Mouse (Mus musculus): ENCODE measurements around the gene Colgalt2.
A peak's percentile ranks its signal among the peaks of the same experiment; 100 is the strongest.
"Not testable (repeated sequence)": the region's sequence is repeated elsewhere in the genome, so short reads cannot be mapped to it uniquely, and the experiment has no call there.

The Colgalt2 gene

DNA sequence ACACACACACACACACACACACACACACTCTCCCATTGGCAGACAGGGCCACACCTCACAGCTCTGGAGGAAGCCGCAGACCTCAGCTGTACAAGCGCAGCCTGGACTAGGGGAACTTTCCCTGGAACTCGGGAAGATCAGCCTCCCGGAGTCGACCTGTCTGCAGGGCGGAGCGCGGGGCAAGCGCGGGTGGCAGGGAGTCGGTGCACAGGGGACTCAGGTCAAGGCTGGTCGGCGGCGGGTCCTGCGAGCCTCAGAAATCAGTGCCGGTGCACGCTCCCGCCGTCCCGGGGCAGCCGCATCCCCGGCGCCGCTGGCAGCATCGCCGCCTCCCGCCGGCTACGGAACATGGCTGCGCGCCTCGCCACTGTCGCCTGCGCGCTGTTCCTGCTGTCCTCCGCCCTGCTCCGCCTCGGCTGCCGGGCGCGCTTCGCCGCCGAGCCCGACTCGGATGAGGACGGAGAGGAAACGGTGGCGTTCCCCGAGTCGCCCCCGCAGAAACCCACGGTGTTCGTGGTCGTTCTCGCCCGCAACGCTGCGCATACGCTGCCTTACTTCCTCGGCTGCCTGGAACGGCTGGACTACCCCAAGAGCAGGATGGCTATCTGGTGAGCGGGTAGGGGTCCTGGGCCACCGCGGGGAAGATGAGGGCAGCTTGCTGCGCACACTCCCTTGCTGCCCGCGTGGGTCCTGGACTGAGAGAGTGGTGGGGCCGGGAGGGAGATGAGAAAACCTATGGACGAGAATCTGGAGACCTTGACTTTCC, at the start of gene Colgalt2:
TSS of gene Colgalt2 (plus strand) at position 41 of the 766 bp plus-strand sequence.
- peak in 1 of 2 experiments; percentile 2 for DNase-seq (ENCODE audit: low spot score in 2 of 2)

DNA sequence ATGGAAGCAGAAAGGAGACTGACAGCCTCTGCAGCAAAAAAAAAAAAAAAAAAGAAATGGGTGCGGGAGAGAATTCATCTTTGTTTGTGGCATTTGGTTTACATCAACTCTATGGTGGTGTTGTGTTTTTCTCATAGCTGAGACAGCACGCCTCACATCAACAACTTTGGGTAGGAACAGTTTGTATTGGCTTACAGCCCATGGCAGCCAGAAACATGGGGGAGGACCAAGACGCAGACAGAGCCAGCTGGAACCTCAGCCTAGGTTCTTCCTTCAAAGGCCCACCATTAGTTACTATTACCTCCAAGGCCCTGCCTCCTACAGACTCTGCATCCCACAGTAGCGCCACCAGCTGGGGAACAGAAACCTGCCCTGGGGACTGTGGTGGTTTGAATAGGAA, 42.9 kb upstream of the Colgalt2 start:
- no peak for DNase-seq (ENCODE audit: low spot score in 2 of 2)

DNA sequence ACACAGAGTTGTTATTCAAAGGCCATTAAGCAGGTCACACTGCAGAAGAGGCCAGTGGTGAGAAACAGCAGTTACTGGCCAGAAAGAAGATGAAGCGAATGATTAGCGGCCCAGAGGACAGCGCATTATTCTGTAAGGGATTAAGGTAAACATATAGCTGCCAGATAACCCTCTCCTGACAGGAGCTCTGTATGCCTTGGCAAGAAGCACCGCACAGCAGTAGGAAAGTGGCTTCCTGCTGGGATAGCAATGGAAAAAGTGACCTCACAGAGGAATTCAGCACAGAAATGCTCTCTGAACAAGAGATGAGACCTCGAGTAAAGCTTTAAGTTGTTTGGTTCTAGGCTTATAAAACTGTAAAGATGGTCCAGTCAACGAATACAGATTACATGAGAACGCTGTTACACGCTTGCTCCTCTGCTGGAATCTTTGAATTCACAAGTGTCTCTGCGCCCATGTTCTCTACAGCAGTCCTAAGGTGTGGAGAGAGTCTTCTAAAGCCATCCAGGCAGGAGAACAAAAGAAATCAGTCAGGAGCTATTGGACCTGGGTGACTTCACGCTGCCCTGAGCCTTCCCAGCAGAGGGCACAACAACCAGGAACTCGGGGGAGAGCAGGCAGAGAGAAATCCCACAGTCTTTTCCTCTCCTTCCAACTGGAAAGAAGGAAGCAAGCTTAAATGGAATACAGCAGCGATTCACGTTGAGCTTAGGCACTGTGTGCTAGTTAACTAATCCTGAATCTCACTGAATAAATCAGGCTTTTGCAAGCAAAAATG, 31.1 kb upstream of the Colgalt2 start:
- no peak for DNase-seq (ENCODE audit: low spot score in 2 of 2)

DNA sequence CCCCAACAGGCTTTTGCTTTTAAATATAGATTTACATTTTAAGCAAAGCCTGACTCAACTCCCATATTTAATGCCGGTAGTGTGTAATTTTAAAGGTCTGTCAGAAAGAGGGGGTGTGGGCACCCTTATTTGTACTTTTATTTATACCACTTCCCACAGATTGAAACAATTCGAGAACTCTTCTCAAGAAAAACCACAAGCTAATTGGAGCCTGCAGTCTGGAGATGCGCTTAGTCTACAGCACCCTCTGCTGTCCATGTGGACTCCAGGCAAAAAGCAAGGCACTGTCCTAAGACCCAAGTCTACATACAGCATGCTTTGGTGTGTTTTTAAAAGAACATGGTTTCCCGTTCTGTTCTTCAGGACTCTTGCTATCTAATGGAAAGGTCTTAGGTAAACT, 30.5 kb upstream of the Colgalt2 start:
- DNase-seq (ENCODE audit: low spot score in 2 of 2): peak; percentile 14 to 19

DNA sequence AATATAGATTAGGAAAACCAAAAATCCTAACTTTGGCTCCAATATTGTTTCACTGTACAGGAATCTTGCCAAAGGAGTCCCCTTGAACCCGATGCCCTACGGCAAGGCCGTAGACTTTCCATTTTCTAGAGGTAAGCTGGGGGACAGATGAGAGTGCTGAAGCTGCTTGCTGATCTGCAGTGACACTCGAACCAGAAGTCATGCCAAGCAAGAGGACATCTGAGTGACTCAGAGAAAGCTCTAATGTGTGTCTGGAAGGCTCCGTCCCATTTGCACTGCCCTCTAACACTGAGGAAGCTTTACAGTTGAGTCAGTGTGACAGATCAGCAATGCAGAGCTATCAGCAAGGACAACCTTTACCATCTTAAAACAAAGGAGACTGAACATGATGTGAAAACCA, 21.3 kb upstream of the Colgalt2 start:
- no peak for DNase-seq (ENCODE audit: low spot score in 2 of 2)

DNA sequence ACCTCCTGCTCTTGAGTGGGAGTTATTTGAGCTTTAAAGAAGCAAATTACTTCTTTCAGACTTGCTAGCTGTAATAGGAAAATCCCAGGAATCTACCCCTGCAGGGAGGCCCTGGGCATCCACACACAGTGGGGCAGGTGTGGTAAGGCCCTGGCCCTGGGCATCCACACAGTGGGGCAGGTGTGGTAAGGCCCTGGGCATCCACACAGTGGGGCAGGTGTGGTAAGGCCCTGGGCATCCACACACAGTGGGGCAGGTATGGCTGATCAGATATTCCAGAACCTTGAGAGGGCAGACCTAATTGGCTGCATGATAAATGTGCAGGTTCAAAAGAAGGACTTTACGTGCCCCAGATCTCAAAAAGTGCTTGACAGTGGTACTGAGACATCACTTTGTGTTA, 15.0 kb upstream of the Colgalt2 start:
- no peak for DNase-seq (ENCODE audit: low spot score in 2 of 2)

DNA sequence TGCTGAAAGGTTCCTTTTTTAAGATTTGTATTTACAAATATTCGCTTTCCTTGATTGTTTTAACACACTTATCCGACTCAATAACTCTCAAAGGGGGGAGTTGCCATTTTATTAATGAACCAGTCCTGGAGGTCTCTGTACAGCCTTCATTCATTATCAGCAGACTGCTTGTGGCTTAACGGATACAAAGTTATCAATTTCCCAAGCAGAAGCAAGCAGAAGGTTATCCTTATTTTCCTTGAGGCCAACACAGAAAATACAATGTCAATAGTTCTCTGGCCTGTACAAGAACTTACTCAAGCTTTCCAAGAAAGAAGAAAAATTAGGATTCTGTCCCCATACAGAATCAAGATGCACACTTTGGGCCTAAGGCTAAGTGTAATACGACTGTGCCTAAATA, 13.9 kb upstream of the Colgalt2 start:
- not testable (repeated sequence) for DNase-seq (ENCODE audit: low spot score in 2 of 2)

DNA sequence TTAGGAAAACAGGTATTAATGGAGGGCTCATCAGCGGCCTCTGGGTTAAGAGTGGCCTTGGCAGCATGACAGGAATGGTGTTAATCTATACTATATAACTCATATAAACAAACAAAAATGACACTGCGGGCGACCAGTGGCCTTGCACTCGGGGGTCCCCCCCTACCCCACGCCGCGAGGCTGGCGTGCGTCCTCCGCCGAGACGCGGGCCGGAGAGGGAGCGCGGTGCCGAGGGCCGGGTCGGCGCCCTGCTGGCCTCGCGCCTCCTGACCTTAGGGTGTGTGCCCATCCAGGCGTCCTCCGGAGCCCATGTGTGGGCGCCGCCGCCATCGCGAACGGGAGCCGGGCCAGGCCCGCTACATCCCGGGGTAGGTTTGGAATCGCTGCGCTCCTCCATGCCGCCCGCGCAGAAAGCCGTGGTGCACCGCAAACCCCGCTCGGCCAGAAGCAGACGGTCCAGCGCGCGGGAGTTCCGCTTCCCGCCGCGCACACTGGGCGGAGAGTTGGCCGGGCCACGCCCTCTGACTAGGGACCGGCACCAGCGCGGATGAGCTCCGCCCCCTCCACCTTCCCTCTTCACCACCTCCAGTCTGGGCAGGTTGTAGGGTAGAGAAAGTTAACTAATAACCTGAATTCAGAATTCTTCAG, 13.3 kb upstream of the Colgalt2 start, which contains the start of gene Tsen15:
TSS of gene Tsen15 (minus strand) at position 501 of the 648 bp plus-strand sequence.
- peak; percentile 81 to 82 for DNase-seq (ENCODE audit: low spot score in 2 of 2)

DNA sequence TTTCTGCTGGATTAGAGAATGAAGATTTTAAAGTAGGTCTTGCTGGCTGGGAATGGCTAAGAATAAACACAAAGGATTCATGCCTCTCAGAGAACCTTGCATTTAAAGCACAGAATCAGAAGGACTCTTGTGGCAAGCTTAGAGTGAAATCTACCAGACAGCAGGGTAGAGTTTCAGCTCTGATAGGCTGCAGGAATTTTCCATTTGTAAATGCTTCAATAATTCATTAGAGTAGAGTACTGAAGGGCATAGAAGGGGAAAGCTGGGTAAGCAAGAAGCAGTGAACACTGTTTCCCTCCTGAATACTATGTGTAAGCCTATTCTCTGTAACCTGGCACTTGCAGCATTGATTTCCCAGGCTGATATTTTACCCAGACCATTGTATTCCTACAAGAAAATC, 10.4 kb upstream of the Colgalt2 start:
- no peak for DNase-seq (ENCODE audit: low spot score in 2 of 2)

DNA sequence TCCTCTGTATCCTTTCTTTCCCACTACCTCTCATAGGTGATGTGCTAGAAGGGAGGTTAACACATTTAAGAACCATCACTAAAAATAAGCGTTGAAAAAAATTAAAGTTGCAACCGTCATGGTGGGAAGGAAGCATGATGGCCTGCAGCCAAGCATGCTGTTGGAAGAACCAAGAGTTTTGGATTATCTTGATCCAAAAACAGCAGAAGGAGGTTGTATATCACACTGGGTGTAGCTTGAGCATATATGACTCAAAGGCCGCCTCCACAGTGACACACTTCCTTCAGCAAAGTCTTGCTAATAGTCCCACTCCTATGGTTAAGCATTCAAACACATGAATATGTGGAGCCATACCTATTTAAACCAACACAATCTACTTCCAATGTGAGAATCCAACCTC, 5.5 kb upstream of the Colgalt2 start:
- no peak for DNase-seq (ENCODE audit: low spot score in 2 of 2)

DNA sequence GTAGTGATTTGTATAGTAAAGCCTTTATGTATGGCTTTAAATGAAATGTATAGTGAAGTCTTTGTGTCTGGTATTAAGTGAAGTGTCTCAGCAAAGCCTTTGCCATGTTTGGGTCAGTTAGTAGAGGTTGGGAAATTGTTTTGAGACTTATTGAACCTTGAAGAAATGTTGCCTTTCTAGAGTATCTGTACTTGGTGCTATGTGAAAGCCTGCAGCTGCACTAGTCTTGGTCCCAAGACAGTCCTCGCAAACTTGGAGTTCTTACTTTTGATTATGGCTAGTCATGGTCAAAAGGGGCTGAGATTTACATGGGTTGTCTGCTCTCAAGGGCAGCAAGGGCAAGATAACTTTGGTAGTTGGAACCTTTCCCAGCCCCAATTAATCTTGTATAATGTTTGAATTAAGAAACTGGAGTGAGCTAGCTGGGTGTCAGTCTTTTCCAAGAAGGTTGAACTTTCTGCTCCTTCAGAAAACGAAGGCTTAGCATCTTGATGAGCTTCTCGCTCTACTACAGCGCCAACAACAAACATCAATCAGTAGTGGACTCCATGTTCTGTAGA, 4.6 kb upstream of the Colgalt2 start:
- DNase-seq (ENCODE audit: low spot score in 2 of 2): no peak

DNA sequence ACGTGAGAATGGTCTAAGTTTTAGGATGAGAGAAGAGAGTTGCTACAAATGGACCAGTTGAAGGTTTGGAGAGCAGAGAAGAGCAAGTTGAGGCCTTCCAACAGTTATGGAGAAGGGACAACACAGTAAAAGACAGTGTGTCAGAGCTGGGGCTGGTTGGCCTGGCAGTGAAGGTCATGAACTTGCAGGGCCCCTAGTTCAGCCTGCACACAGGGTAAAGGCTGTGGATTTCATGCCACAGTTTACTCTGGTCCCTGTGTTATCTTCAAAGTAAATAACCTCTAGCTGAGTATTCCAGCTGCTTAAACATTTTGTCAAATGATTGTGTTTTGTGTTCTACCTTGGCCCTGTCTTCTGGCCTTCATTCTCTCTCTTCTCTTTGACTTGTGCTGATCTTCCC, 922 bp upstream of the Colgalt2 start:
- DNase-seq (ENCODE audit: low spot score in 2 of 2): no peak

DNA sequence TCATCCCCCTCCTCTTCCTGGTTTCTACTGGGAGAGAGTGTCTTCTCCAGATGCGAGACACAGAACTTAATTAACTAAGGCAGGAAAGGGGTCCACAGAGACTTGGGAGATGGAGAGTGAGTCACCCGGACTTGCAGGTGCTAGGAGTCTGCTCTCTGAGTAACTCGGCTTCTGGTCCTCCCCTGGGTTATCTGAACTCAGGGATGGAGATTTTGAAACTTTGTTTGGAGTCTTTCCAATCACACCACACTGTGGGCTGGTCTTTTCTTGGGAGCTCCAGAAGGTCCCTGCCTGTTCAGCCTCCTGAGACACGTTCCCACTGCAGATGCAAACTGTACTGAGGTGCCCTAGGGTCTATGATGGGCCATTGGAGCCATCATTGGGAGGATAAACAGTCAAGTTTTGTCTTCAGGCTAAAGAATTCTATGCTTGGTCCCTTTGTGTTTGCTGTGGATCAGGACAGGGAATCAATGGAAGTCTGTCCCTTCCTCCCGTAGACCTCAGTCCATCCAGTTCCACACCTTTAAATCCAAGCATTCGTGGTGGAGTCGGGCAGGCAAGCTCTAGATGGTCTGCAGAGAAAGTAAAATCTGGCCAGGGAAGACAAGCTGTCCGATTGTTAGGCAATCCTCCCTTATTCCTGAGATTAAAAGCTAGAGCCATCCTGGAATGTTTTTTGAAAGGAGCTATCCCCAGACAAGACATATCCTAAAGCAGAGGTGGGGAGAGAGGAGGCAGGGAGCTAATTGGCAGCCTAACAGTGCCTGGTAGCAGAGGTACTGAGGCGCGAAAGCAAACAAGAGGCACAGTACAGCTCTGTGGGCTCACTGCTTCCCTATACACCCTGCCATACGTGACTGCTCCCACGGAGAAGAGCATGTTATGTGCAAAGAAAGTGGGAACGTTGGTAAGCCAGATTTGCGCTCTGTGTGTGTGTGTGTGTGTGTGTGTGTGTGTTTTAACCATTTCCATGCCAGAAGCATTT, 1.2 kb downstream of the Colgalt2 start:
- no peak for DNase-seq (ENCODE audit: low spot score in 2 of 2)

DNA sequence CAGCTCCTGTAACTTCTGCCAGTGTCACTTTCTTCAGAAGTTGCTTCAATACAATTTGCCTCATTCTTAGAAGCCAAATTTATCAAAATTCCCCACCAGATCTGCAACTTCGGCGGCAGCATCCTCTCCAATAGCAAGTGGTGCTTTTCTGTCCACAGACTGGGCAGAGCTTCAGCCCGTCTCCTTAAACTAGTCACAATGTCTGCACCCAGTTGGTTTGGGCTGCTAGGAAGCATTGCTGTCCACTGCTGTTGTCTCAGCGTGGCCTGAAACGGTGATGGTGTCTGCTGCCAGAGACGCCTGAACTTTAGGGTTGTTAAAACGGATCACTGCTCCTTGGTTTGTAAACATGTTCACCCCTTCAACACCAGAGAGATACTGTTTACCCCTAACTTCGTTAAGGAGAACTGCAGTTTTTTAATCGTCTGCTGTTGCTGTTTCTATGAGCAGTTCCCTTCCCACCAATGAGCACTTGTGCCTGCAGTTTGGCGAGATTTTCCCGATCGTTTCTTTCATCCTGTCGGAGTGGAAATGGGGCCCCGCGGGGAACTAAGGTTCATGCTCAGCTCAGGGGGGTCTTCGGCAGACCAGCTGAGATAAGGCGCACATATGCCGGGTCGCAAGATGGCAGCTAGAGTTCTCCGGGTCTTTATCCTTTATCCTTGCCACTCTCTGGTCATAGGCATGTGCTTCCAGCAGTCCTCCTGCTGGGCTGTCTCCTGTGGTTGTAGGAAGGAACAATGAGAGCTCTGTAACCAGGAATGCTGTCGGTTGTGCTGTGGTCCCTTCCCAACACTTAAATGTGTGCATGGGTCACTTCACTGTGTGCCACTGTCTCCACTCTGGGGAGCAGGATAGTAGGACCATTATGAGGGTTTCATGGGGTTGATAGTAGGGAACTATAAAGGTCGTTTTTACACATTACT, 7.7 kb downstream of the Colgalt2 start:
- DNase-seq (ENCODE audit: low spot score in 2 of 2): no peak

DNA sequence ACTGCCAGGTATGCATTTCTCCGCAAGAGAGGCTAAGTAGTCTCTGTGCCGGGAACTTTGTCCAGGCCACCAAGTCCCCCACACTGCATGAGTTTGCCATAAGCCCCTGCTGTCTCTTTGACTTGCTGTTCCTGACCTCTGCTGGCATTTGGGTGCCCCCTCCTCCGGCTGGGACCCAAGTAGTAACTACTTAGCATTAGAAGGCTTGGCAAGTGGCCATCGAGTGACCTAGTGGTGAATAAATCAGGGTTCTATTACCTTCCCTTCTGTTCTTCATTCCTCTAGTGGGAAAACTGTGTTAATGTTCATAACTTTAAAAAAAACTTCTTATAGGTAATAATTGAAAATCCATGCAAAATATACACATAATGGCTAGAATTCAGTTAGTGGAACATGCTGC, 9.7 kb downstream of the Colgalt2 start:
- no peak for DNase-seq (ENCODE audit: low spot score in 2 of 2)

DNA sequence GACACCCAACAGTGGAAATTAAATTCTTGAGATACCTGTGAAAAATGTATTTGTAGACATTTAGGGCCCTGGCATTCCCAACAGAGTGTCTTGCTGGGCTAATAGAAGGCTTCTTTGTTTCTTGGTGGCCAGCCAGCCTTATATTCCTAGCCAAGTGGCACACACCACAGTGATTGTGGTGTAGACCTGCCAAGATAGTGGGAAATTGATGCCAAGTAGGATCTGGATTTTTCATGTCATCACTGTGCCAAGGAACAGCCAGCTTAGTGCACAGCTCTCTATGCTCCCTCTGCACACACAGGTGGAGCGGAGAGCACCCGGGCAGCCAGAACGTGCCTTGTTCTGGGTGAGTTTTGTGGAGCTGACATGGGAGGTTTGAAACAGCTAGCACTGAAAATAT, 11.0 kb downstream of the Colgalt2 start:
- no peak for DNase-seq (ENCODE audit: low spot score in 2 of 2)

DNA sequence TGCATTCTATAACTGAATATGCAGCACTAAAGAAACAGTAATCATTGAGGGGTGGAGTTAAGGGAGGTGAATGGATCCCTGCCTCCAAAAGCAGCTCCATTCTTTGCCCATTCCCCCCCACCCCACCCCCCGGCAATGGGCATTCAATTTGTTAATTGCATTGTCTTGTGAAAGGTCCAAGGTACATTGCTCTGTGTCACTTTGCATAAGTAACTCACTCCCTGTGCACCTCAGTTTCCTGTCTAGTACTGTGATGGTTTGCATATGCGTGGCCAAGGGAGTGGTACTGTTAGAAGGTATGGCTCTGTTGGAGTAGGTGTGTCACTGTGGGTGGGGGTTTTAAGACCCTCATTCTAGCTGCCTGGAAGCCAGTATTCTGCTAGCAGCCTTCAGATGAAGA, 13.5 kb downstream of the Colgalt2 start:
- DNase-seq (ENCODE audit: low spot score in 2 of 2): no peak

DNA sequence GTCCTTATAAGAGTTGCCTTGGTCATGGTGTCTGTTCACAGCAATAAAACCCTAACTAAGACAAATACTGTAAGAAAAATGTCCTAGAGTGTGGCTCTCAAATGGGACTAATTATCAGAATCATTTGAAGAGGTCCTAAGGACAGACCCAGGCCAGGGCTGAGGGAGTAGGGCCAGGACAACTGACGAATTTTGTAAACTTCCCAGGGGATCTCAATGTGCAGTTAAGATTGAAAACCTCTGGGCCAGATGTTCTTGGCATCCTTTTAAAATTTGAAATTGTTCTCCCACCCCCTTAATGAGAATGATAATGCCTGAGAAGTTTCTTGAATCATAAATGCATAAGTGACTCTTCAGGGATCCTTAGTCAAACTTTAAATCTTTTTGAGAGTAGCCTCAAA, 14.3 kb downstream of the Colgalt2 start:
- no peak for DNase-seq (ENCODE audit: low spot score in 2 of 2)

DNA sequence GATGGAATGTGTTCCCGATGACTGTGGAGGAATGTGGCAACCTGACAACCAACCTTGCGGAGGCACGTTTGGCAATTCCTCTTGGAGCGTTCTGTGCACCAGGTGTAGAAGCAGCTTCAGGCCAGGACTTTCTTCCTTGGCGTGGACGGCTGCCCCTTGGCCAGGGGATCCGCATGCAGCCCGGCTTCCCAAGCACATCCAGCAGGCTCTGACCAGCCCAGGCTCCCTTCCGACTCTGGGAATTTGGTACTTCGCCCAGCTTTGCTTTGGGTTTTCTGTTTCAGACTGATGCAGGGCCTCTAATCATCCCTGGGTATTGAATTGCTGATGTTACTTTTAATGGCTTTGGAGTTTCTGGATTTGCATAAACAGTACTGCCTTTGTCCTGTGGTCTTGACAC, 14.8 kb downstream of the Colgalt2 start:
- DNase-seq (ENCODE audit: low spot score in 2 of 2): no peak

DNA sequence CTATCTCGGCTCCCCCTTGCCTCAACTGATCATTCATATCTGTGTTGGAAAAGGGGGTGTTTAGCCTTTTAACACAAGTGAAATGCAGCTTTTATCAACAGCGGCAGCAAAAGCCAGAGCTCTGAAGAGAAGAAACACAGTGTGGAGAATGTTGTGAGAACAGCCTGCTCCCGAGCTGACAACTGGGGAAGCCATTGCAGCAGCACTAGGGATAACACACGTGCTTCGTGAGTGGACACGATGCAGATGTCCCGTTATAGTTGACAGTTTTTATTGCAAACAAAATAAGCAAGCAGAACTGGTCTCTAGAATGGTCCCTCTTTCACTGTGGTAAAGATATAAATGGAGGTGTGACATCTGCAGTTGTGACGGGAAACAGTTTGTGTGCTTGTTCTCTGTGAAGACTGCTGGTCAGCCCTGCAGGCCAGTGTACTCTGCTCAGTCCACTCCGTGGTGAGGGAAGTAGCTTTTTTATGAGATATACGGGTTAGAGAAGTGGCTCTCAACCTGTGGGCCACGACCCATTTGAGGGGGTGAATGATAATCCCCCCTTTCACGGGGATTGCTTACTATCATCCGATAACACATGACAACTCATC, 16.8 kb downstream of the Colgalt2 start:
- no peak for DNase-seq (ENCODE audit: low spot score in 2 of 2)
